Mouse (Mus musculus) forebrain, embryonic 12.5 days (tissue): Measurements from ENCODE around the gene Slco3a1. TPM values are rescaled to one million over a fixed set of nuclear protein-coding genes. Genes with fewer than 3 reads are reported as not detected.

Source experiments
- ATAC-seq: fragments of 200-750 bp; cut with Nextera tagmentation; 2 replicates; pipeline ENCODE4 v1.8.0; 2017; ENCODE audit warnings: moderate TSS enrichment; ENCODE audit not compliant: low FRiP score
- H3K27ac ChIP-seq: fragments of 300-500 bp; sonication (generic); 2 replicates; pipeline ENCODE4 v1.5.1; 2016; ENCODE audit warnings: mild to moderate bottlenecking
- H3K27me3 ChIP-seq: fragments of 300-500 bp; sonication (generic); 2 replicates; pipeline ENCODE4 v1.6.1; 2016; ENCODE audit warnings: mild to moderate bottlenecking
- H3K36me3 ChIP-seq: fragments of 300-500 bp; sonication (generic); replicated peaks from 2 replicates; pipeline ENCODE4 v1.6.1; 2016; ENCODE audit warnings: mild to moderate bottlenecking
- H3K4me1 ChIP-seq: fragments of 300-500 bp; sonication (generic); 2 replicates; pipeline ENCODE4 v1.6.1; 2016
- H3K4me2 ChIP-seq: fragments of 300-500 bp; sonication (generic); 2 replicates; pipeline ENCODE4 v1.6.1; 2016; ENCODE audit warnings: mild to moderate bottlenecking, moderate library complexity
- H3K4me3 ChIP-seq: fragments of 300-500 bp; sonication (generic); replicated peaks from 2 replicates; pipeline ENCODE4 v1.5.1; 2016; ENCODE audit warnings: mild to moderate bottlenecking
- H3K9ac ChIP-seq: fragments of 300-500 bp; sonication (generic); 2 replicates; pipeline ENCODE4 v1.6.1; 2016; ENCODE audit warnings: mild to moderate bottlenecking
- H3K9me3 ChIP-seq: fragments of 300-500 bp; sonication (generic); 2 replicates; pipeline ENCODE4 v1.6.1; 2016
- WGBS: fragments of 180-500 bp; shearing (Covaris S2); methylation state at CpG from one replicate; pipeline ENCODE4 v1.1.7; 2016; 5-methylcytosine and 5-hydroxymethylcytosine counted together
- polyA plus RNA-seq: library from polyadenylated mRNA; unstranded; fragments of >200 nt; fragmentation: Nextera tagmentation; extraction: Ambion mirVana; gene quantifications from 2 replicates; pipeline ENCODE4 v1.2.1, GENCODE M21; 2016

Gene Slco3a1
- polyA plus RNA-seq, 1 experiment from 2014 or later = 12.0 TPM

GRCm38 (mm10) chr7:74498266-74498980, 56.2 kb downstream of the Slco3a1 start:
- Histone ChIP-seq H3K9me3 (no peaks in the 10 kb centered on the region), H3K27me3 (peaks cover 78% of the 10 kb centered on the region), H3K36me3 (no peaks in the 10 kb centered on the region), H3K4me3 (no peak overlapping the region), H3K9ac (no peak overlapping the region), H3K4me1 (peaks cover 3% of the 10 kb centered on the region; the same call in 1 of the 2 replicates), H3K27ac (no peak overlapping the region), H3K4me2 (no peak overlapping the region)
- ATAC-seq = no peak
- 68% methylated on average over 4 of the region's 4 CpGs for WGBS

GRCm38 (mm10) chr7:74497203-74497602, 57.4 kb downstream of the Slco3a1 start:
- WGBS = 80% methylated on average over 2 of the region's 2 CpGs
- ATAC-seq = no peak
- H3K27ac ChIP-seq = no peak overlapping the region
- peaks cover 76% of the 10 kb centered on the region for H3K27me3 ChIP-seq
- H3K4me2 ChIP-seq = no peak overlapping the region
- H3K4me3 ChIP-seq = no peak overlapping the region
- H3K36me3 ChIP-seq = no peaks in the 10 kb centered on the region
- peaks cover 3% of the 10 kb centered on the region; the same call in 1 of the 2 replicates for H3K4me1 ChIP-seq
- no peaks in the 10 kb centered on the region for H3K9me3 ChIP-seq
- H3K9ac ChIP-seq = no peak overlapping the region

GRCm38 (mm10) chr7:74495451-74495850, 59.1 kb downstream of the Slco3a1 start:
- Histone ChIP-seq H3K4me1 (no peaks in the 10 kb centered on the region), H3K4me3 (no peak overlapping the region), H3K9me3 (no peaks in the 10 kb centered on the region), H3K27me3 (peaks cover 69% of the 10 kb centered on the region), H3K4me2 (no peak overlapping the region), H3K36me3 (no peaks in the 10 kb centered on the region), H3K27ac (no peak overlapping the region), H3K9ac (no peak overlapping the region)
- no peak for ATAC-seq
- 84% methylated on average over 2 of the region's 2 CpGs for WGBS

- Histone ChIP-seq H3K27ac (no peak overlapping the region), H3K4me1 (no peaks in the 10 kb centered on the region), H3K9ac (no peak overlapping the region), H3K36me3 (no peaks in the 10 kb centered on the region), H3K27me3 (peaks cover 52% of the 10 kb centered on the region), H3K4me3 (no peak overlapping the region), H3K9me3 (no peaks in the 10 kb centered on the region), H3K4me2 (no peak overlapping the region)
- 84% methylated on average over 1 of the region's 1 CpGs for WGBS
- no peak for ATAC-seq
These were observed 60.8 kb downstream of the Slco3a1 start for GRCm38 (mm10) chr7:74493775-74494174.

- no peaks in the 10 kb centered on the region for H3K9me3 ChIP-seq
- ATAC-seq = no peak
- 83% methylated on average over 9 of the region's 9 CpGs for WGBS
- H3K27me3 ChIP-seq = peaks cover 36% of the 10 kb centered on the region
- no peak overlapping the region for H3K27ac ChIP-seq
- H3K4me3 ChIP-seq = no peak overlapping the region
- no peaks in the 10 kb centered on the region for H3K36me3 ChIP-seq
- H3K4me2 ChIP-seq = no peak overlapping the region
- H3K9ac ChIP-seq = no peak overlapping the region
- H3K4me1 ChIP-seq = no peaks in the 10 kb centered on the region
These were observed 62.8 kb downstream of the Slco3a1 start for GRCm38 (mm10) chr7:74491683-74492355.

- WGBS = 85% methylated on average over 3 of the region's 3 CpGs
- Histone ChIP-seq H3K27ac (no peak overlapping the region), H3K4me3 (no peak overlapping the region), H3K27me3 (peaks cover 14% of the 10 kb centered on the region), H3K9me3 (no peaks in the 10 kb centered on the region), H3K4me1 (no peaks in the 10 kb centered on the region), H3K4me2 (no peak overlapping the region), H3K9ac (no peak overlapping the region), H3K36me3 (no peaks in the 10 kb centered on the region)
- no peak for ATAC-seq
These were observed 66.4 kb downstream of the Slco3a1 start for GRCm38 (mm10) chr7:74488141-74488540.

GRCm38 (mm10) chr7:74487727-74488126, 66.9 kb downstream of the Slco3a1 start:
- Histone ChIP-seq H3K27ac (no peak overlapping the region), H3K4me3 (no peak overlapping the region), H3K4me1 (no peaks in the 10 kb centered on the region), H3K27me3 (peaks cover 10% of the 10 kb centered on the region), H3K9ac (no peak overlapping the region), H3K36me3 (no peaks in the 10 kb centered on the region), H3K9me3 (no peaks in the 10 kb centered on the region), H3K4me2 (no peak overlapping the region)
- 75% methylated on average over 3 of the region's 3 CpGs for WGBS
- no peak for ATAC-seq

- ATAC-seq = no peak
- 90% methylated on average over 4 of the region's 4 CpGs for WGBS
These were observed 68.5 kb downstream of the Slco3a1 start for GRCm38 (mm10) chr7:74486083-74486482.

GRCm38 (mm10) chr7:74485669-74486068, 68.9 kb downstream of the Slco3a1 start:
- 90% methylated on average over 2 of the region's 2 CpGs for WGBS
- no peak overlapping the region for H3K4me2 ChIP-seq
- H3K9ac ChIP-seq = no peak overlapping the region
- no peaks in the 10 kb centered on the region for H3K36me3 ChIP-seq
- peaks cover 3% of the 10 kb centered on the region for H3K4me1 ChIP-seq
- no peak overlapping the region for H3K4me3 ChIP-seq
- no peaks in the 10 kb centered on the region for H3K9me3 ChIP-seq
- peaks cover 3% of the 10 kb centered on the region; the same call in 1 of the 2 replicates for H3K27me3 ChIP-seq
- no peak for ATAC-seq
- H3K27ac ChIP-seq = no peak overlapping the region

More at GRCm38 (mm10) chr7:74486083-74486482, 68.5 kb downstream of the Slco3a1 start:
- Histone ChIP-seq H3K4me3 (no peak overlapping the region), H3K4me1 (no peaks in the 10 kb centered on the region), H3K9ac (no peak overlapping the region), H3K4me2 (no peak overlapping the region), H3K9me3 (no peaks in the 10 kb centered on the region), H3K27ac (no peak overlapping the region), H3K27me3 (peaks cover 3% of the 10 kb centered on the region; the same call in 1 of the 2 replicates), H3K36me3 (no peaks in the 10 kb centered on the region)

- no peak for ATAC-seq
- H3K4me1 ChIP-seq = peaks cover 8% of the 10 kb centered on the region
- no peaks in the 10 kb centered on the region for H3K36me3 ChIP-seq
- 96% methylated on average over 2 of the region's 2 CpGs for WGBS
- no peak overlapping the region for H3K27ac ChIP-seq
- no peak overlapping the region for H3K9ac ChIP-seq
- no peak overlapping the region for H3K4me3 ChIP-seq
- peaks cover 3% of the 10 kb centered on the region; the same call in 1 of the 2 replicates for H3K27me3 ChIP-seq
- no peaks in the 10 kb centered on the region for H3K9me3 ChIP-seq
- no peak overlapping the region for H3K4me2 ChIP-seq
These were observed 70.6 kb downstream of the Slco3a1 start for GRCm38 (mm10) chr7:74484024-74484385.

GRCm38 (mm10) chr7:74483294-74484023, 71.1 kb downstream of the Slco3a1 start:
- no peaks in the 10 kb centered on the region for H3K9me3 ChIP-seq
- H3K36me3 ChIP-seq = no peaks in the 10 kb centered on the region
- peaks cover 3% of the 10 kb centered on the region; the same call in 1 of the 2 replicates for H3K27me3 ChIP-seq
- H3K4me2 ChIP-seq = no peak overlapping the region
- 90% methylated on average over 3 of the region's 3 CpGs for WGBS
- no peak for ATAC-seq
- peaks cover 11% of the 10 kb centered on the region for H3K4me1 ChIP-seq
- no peak overlapping the region for H3K4me3 ChIP-seq
- no peak overlapping the region for H3K27ac ChIP-seq
- H3K9ac ChIP-seq = no peak overlapping the region

GRCm38 (mm10) chr7:74471740-74472139, 82.8 kb downstream of the Slco3a1 start:
- no peaks in the 10 kb centered on the region for H3K27me3 ChIP-seq
- H3K4me1 ChIP-seq = no peaks in the 10 kb centered on the region
- H3K27ac ChIP-seq = no peak overlapping the region
- H3K4me3 ChIP-seq = no peak overlapping the region
- H3K4me2 ChIP-seq = no peak overlapping the region
- ATAC-seq = no peak
- 71% methylated on average over 7 of the region's 7 CpGs for WGBS
- H3K9me3 ChIP-seq = no peaks in the 10 kb centered on the region
- H3K36me3 ChIP-seq = no peaks in the 10 kb centered on the region
- no peak overlapping the region for H3K9ac ChIP-seq
